Mouse (Mus musculus) telencephalon, adult 2 months (tissue): Measurements from ENCODE around the gene Ptpn6.
"Not testable (repeated sequence)": the region's sequence is repeated elsewhere in the genome, so short reads cannot be mapped to it uniquely, and the experiment has no call there.

Source experiments
- DNase-seq: peaks from one replicate; pipeline ENCODE4 v3.0.0-alpha.2; 2011; ENCODE audit warnings: low read depth, low spot score

Gene Ptpn6

GRCm38 (mm10) chr6:124699962-124700610 lies 38.4 kb downstream of the Ptpn6 start:
- DNase-seq: no peak

GRCm38 (mm10) chr6:124699366-124699765 lies 39.1 kb downstream of the Ptpn6 start:
- no peak for DNase-seq

DNA sequence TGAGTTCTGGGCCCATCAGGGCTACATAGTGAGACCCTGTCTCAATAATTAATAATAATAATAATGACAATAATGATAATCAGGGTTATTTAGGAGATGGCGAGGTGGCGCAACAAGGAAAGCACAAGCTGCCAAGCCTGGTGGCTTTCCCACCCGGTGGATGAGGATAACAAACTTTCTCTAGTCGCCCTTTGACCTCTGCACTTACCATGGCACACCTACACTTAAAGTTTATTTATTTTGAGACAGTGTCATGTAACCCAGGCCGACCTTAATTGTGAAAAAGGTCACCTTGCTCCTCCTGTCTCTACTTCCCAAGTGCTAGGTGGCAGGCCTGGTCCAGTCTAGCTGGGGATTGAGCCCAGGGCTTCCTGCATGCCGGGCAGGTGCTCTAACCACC lies 39.8 kb downstream of the Ptpn6 start:
- DNase-seq: no peak

DNA sequence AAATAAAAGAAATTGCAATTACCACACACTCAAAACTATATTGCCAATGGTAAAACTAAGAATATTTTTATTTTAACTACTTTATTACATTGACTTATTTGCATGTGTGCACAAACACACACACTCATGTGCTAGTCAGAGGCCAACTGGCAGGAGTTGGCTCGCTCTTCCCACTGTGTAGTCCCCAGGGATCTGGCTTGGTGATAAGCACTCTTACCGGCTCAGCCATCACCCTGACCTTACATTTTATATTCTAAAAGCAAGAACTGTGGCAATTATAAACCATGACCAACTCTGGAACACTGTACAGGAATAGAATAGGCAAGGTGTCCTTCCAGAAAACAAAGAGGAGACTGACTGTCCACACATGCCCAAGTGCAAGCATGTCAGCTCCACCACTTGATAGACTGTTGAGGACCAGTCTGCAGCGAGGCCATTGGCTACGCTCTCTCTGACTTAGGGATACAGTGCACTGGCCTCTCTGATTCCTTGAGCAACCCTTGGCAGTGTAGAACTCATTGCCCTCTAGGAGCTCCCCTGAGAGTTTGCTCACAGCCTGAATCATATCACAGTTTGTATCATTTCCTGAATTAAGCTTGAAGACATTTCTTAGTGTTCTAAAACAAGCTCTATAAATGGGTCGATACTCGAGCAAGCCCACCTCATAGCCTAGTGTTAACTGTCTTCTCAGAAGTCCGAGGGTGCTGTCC lies 41.9 kb downstream of the Ptpn6 start:
- no peak for DNase-seq

- DNase-seq: no peak
These were observed 44.2 kb downstream of the Ptpn6 start for GRCm38 (mm10) chr6:124694166-124694955.

DNA sequence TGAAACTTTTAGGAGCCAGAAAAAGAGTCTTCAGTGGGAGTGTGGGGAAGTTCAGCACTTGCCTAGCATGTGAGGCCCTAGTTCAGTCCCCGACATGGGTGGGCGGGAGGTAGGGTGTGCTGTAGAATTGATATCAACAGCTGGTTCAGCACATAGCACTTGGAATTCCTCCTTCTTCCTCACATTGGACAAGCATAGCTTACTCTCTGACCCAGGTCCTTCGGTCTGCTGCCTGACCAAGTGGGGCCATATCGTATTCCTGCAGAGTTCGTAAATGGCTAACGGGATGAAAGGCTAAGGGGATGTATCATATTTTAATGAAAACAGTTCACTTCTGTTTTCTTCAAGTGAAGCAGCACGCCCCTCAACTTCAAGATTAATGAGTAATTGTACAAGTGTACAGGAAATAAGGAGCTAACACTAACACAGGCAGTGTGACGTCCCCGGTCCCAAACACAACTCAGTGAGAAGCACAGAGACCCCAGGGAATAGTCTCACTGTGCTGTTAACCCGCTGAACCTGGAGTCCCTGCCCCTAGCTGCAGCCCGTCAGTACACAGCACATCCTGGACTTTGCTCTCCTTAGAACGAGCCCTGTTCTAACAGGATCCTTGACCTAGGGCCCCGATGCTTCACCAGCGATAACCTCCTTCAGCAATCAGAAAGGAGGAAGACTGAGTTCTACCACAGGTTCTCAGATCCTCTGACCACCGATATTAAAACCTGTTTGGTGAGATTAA lies 45.1 kb downstream of the Ptpn6 start:
- no peak for DNase-seq

GRCm38 (mm10) chr6:124690517-124690916 lies 48.0 kb downstream of the Ptpn6 start:
- DNase-seq: no peak

DNA sequence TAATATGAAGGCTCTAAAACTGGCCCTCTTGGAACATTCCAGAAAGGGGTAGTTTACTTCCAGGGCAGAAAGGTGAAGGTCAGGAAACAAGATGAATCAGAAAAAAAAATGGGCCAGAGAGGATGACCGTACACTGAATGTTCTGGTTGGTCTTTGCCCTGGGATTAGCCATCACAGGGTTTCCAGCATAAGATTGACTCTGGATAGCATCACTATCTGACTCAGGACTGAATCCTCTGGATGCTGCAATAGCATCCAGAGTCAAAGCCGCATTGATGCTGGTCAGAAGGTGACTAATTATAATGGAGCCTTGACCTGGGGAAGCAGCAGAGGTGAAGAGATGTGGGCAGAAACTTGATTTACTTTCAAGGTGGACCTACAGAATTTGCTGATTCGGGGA lies 49.5 kb downstream of the Ptpn6 start:
- no peak for DNase-seq

GRCm38 (mm10) chr6:124688151-124688758 lies 50.3 kb downstream of the Ptpn6 start:
- DNase-seq: no peak

DNA sequence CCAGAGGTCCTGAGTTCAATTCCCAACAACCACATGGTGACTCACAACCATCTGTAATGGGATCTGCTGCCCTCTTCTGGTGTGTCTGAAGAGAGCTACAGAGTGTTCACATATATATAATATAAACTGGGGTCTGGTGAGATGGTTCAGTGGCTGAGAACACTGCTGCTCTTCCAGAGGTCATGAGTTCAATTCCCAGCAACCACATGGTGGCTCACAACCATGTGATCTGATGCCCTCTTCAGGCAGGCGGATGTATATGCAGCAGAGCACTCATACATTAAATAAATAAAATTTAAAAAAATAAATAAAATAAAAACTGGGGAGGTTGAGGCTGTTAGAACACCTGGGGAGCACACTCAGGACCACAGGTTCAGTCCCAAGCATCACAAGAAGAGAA lies 51.9 kb downstream of the Ptpn6 start:
- DNase-seq: not testable (repeated sequence)

DNA sequence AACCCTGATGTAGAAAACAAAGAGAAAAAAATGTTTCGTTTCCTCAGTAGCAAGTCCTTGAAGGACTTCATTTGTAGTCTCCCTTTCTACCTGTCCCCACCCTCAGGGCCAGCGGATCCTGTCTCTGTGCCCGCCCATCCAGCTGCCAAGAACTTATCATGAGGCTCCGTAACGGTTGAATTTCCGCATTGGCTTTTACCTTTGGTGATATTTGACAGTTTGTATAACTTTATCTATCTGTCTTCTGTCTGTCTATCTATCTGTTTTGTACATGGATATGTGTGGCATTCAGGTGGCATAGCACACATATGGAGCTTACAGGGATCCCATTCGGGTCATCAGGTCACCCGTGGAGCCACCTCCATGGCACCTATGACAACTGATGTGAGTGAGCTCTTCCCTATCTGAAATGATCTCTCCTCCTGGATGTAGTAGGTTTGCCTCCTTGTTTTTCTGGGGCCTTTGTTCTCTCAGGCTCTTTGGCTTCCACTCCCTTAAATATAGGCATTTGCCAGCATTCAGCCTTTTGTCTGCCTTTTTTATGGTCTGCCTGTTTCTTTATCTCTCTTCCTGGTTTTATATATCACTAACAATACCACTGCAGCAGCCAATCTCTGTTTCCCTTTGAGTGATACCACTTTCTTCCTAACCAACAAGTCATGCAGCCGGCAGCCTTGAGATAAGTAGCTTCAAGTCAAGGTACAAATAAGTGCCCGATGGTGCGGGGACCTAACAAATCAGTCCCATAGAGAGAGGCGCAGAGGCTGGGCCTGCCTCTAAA lies 52.7 kb downstream of the Ptpn6 start:
- DNase-seq: no peak

DNA sequence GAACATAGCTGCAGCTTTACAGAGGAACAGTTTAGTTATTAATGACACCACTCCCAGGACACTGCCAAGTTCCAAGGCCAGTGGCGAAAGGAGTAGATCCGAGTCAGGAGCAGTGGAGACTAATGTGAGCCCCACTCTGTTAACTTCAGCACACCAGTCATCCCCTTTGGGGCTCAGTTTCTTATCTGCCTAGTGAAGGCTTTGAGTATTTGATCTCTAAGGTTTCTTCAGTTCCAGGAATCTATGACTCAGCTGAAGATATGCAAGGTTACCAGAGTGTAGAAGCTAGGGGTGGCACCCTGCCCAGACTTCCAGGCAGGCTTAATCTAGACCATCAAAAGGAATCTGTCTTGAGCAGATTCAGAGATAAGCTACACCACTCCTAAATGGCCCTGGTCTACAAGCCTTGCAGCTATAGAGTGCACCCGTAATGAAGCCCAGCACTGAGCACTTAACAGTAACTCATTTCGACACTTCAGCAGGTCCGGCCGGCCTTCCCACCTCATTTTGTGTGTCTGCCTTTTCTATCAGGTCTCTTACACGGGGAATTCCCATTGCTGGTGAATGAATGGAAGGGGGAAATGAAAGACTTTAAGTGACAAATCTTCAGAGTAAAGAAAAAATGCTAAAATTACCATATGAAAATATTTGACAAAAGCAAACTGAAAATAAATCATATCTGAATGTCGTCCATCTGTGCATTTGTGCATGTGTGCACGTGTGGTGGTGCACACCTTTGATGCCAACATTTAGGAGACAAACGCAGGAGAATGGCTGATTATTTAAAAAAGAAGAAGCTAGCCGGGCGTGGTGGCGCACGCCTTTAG lies 54.7 kb downstream of the Ptpn6 start:
- DNase-seq: no peak

- not testable (repeated sequence) for DNase-seq
These were observed 56.2 kb downstream of the Ptpn6 start for GRCm38 (mm10) chr6:124682291-124682690.

- DNase-seq: no peak
These were observed 59.0 kb downstream of the Ptpn6 start for GRCm38 (mm10) chr6:124679486-124679885.

- DNase-seq: no peak
These were observed 59.7 kb downstream of the Ptpn6 start for GRCm38 (mm10) chr6:124678769-124679168.

- no peak for DNase-seq
These were observed 62.3 kb downstream of the Ptpn6 start for GRCm38 (mm10) chr6:124676171-124676570.

DNA sequence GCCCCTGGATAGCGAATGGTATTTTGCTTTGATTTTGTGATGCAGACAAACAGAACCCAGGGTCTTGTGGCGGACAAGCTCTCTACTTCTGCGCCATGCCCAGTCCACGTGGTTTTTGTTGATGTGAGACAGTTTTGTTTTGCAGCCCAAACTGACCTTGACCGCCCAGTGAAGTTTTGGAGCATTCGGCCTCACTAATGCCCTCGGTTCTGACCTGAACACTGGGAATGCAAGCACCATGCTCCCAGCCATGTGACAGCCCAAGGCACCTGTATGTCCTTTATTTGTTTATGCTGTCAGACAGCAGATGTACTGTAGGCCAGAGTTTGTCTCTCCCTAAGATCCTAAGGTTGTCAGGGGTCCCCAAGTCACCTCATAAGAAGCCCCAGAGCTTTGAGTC lies 63.9 kb downstream of the Ptpn6 start:
- DNase-seq: no peak

DNA sequence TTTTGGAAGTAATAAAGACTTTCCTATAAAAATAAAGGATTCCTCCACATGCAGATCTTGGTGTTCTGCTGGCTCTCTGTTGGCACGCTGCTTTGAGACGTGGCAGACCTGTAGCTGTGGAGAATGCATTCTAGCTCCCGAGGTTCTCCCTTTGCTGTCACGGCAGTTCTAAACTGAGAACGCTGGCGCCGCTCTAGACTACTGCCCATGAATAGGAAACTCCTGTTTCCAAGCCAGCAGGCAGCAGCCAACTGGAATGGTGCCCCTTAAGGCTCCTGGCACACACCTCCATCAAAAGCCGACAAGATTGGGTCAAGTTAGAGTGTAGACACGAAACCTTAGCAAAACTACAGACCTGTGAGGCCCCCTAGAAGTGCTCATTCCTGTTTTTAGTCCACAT lies 64.9 kb downstream of the Ptpn6 start:
- DNase-seq: no peak

GRCm38 (mm10) chr6:124672100-124672499 lies 66.4 kb downstream of the Ptpn6 start:
- DNase-seq: no peak
